Mouse (Mus musculus): ENCODE data around the gene Maats1.

Gene Maats1

GRCm38 (mm10) chr16:38341396-38342324, at the start of gene Maats1:
Maats1 (minus strand) TSS chr16:38342143.
- peak; percentile 52 to 77 for DNase-seq (ENCODE audit: low spot score in 2 of 2)

GRCm38 (mm10) chr16:38390322-38390721, 48.4 kb upstream of the Maats1 start:
- DNase-seq (ENCODE audit: low spot score in 2 of 2) = no peak

GRCm38 (mm10) chr16:38389284-38389893, 47.4 kb upstream of the Maats1 start:
- DNase-seq (ENCODE audit: low spot score in 2 of 2) = no peak

- no peak for DNase-seq (ENCODE audit: low spot score in 2 of 2)
Observed at GRCm38 (mm10) chr16:38388757-38389156, 46.8 kb upstream of the Maats1 start.

GRCm38 (mm10) chr16:38387389-38387788, 45.4 kb upstream of the Maats1 start:
- DNase-seq (ENCODE audit: low spot score in 2 of 2) = no peak

- no peak for DNase-seq (ENCODE audit: low spot score in 2 of 2)
Observed at GRCm38 (mm10) chr16:38385700-38386099, 43.8 kb upstream of the Maats1 start.

- DNase-seq (ENCODE audit: low spot score in 2 of 2) = no peak
Observed at GRCm38 (mm10) chr16:38385184-38385634, 43.3 kb upstream of the Maats1 start.

GRCm38 (mm10) chr16:38383683-38384082, 41.7 kb upstream of the Maats1 start:
- DNase-seq (ENCODE audit: low spot score in 2 of 2) = no peak

- no peak for DNase-seq (ENCODE audit: low spot score in 2 of 2)
Observed at GRCm38 (mm10) chr16:38379926-38380325, 38.0 kb upstream of the Maats1 start.

- DNase-seq (ENCODE audit: low spot score in 2 of 2) = no peak
Observed at GRCm38 (mm10) chr16:38379493-38379892, 37.5 kb upstream of the Maats1 start.

GRCm38 (mm10) chr16:38379088-38379487, 37.1 kb upstream of the Maats1 start:
- DNase-seq (ENCODE audit: low spot score in 2 of 2) = no peak

GRCm38 (mm10) chr16:38378591-38378990, 36.6 kb upstream of the Maats1 start:
- DNase-seq (ENCODE audit: low spot score in 2 of 2) = no peak

GRCm38 (mm10) chr16:38377546-38377945, 35.6 kb upstream of the Maats1 start:
- no peak for DNase-seq (ENCODE audit: low spot score in 2 of 2)

GRCm38 (mm10) chr16:38376841-38377249, 34.9 kb upstream of the Maats1 start:
- DNase-seq (ENCODE audit: low spot score in 2 of 2) = no peak

- DNase-seq (ENCODE audit: low spot score in 2 of 2) = no peak
Observed at GRCm38 (mm10) chr16:38376163-38376840, 34.4 kb upstream of the Maats1 start.

- no peak for DNase-seq (ENCODE audit: low spot score in 2 of 2)
Observed at GRCm38 (mm10) chr16:38375182-38375581, 33.2 kb upstream of the Maats1 start.

GRCm38 (mm10) chr16:38374379-38375140, 32.6 kb upstream of the Maats1 start:
- no peak for DNase-seq (ENCODE audit: low spot score in 2 of 2)

- no peak for DNase-seq (ENCODE audit: low spot score in 2 of 2)
Observed at GRCm38 (mm10) chr16:38373941-38374340, 32.0 kb upstream of the Maats1 start.

- DNase-seq (ENCODE audit: low spot score in 2 of 2) = no peak
Observed at GRCm38 (mm10) chr16:38373439-38373838, 31.5 kb upstream of the Maats1 start.

- DNase-seq (ENCODE audit: low spot score in 2 of 2) = no peak
Observed at GRCm38 (mm10) chr16:38372876-38373275, 30.9 kb upstream of the Maats1 start.

GRCm38 (mm10) chr16:38371705-38372296, 29.9 kb upstream of the Maats1 start:
- no peak for DNase-seq (ENCODE audit: low spot score in 2 of 2)

Measured in urinary bladder, postnatal 36 days (tissue).